Mouse (Mus musculus): Measurements from ENCODE around the gene Aoc1. TPM values are rescaled to one million over a fixed set of nuclear protein-coding genes. Genes with fewer than 3 reads are reported as not detected.

Aoc1 gene
- not detected in 2 replicates for total RNA-seq (2021)
- long read RNA-seq, result 0 reads

DNA sequence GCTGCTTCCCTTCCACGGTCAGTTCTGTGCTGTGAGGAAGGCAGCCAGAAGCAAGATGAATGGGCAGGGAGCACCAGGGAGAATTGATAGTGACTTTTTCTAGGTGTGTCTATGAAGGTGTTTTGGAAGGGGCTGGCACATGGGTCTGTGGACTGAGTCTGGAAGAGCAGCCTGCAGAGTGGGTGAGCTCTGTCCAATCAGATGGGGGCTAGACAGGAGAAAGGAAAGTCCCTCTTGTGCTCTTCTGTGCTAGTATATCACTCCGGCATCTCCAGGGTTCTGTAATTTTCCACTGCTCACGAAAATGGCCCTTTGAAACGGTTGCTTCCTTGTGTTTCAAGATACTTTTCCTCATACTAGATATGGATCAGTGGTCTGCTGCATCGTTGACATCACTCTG is at the start of gene Aoc1:
TSS of gene Aoc1 (plus strand) at position 301 of the 400 bp plus-strand sequence.
- no peak for DNase-seq

DNA sequence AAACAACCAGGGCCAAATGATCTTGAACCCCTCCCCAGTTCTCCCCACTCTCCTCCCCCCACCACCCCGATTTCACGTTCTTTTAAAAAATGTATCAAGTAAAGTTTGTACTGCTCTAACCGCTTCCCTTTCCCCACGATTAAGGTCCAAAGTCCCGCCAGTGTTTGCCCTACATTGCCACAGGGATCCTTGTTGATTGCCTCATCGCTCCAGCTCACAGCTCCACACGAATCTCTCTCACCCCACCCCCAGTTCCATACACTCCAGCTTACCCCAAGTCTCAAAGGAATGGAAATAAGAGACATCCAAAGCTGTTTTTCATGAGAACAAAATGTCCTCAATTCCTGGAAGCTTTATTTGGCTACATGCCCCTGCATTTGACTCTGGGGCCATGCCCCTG is 47.7 kb upstream of the Aoc1 start:
- no peak for DNase-seq

DNA sequence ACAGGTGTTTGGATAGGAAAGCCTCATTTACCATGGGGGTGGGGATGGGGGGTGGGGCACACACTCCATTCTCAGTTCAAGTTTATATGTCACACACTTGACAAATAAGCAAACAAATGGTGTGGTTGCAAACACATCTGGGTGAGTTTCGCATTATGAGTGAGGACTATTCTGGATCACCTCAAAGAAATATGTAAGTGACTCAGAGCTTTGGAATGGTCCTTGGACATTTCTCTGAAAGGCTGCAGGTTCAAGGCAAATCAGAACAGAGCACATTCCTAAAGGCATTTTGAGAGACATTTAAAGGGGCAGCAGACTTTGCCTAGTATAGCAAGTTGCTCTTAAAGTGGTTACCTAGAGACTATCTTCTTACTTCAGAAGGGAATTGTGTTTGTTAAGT is 43.7 kb upstream of the Aoc1 start:
- DNase-seq, result no peak

DNA sequence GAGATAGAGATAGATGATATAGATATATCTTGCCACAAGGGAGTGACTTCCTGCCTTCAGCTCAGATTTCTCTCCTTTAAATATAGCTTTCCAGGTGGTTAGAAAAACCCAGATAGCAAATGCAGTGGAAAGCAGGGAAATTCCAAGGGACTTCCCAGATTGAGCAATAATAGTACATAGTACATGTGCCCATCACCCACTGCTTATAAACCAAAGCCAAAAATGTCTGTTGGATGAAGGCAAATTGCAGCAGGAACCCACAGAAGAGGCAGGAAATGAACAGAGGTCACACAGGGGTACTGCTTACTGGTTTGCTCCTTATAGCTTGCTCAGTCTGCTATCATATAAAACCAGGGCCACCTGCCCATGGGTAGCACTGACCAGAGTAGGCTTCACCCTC is 43.0 kb upstream of the Aoc1 start:
- no peak for DNase-seq

DNA sequence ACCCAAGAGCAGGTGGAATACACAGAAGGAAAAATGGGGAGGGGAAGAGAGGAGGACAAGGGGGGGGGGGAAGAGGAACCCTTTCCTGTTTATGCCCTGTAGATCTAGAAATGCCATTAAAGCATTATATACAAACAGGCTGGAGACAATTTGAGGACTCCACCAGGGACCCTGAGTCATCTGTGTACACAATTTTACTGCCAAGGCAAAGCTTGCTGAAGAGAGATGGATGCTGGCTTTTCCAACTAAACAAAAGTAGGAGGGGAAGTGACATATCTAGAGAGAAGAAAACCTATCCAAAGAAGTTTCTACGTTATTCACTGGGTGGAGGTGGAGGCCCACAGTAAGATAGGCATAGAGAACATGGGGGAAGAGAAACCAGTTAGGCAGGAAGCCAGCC is 42.5 kb upstream of the Aoc1 start:
- no peak for DNase-seq

GRCm38 (mm10) chr6:48831141-48831540 is 41.6 kb upstream of the Aoc1 start:
- DNase-seq, result no peak

DNA sequence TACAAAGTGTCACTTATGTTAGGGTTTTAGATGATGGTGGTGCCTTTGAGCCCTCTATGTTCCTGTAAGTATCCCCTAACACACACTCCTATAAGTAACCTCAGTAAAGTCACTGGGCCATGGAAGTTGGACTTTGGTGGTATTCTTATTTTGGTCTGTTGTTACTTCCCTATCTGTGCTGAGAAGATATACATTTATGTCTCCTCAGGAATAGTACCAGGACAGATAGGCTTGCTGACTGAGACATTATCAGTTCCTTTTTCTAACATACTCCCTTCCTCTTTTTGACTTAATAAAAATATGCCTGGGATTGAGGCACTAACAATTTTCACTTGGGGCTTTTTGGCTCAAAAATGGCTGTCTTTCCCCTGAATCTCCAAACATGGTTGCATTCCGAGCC is 40.3 kb upstream of the Aoc1 start:
- DNase-seq, result no peak

DNA sequence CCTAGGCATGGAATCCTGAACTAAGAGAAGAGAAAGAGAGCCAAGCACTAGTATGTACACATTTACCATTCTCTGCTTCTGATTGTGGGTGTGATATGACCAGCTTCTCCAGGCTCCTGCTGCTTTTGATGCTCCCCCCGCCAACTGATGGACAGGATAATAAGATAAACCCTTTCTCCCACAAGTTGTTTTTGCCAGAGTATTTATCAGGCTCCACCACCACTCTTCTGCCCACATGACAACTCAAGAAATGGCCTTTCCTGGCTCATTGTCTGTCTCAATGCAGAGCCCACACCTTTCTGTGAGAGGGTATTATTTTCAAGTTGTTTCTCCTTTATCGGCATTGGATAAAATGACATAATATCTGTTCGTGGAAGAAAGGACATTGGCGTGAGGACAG is 39.2 kb upstream of the Aoc1 start:
- DNase-seq, result no peak

DNA sequence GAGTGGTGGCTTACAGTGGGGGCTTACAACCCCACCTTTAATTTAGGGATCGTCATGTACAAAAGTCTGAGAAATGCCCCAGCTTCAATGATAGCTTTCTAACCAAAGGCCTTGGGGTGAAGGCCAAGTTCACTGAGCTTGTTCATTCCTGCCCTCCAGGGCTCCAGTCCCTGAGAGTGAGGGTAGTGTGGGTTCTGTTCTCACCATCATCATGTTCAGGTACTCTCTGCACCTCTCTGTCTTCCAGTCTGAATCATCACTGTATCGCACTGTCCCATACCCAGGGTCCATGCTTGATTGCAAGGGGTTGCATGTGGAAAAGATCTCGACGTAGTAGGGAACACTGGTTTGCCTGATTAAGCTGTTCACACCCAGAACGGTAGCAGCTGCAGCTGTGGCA is 37.5 kb upstream of the Aoc1 start:
- DNase-seq, result no peak

- DNase-seq, result no peak
Observed at GRCm38 (mm10) chr6:48836146-48836545, 36.5 kb upstream of the Aoc1 start.

- no peak for DNase-seq
Observed at GRCm38 (mm10) chr6:48837516-48837915, 35.2 kb upstream of the Aoc1 start.

DNA sequence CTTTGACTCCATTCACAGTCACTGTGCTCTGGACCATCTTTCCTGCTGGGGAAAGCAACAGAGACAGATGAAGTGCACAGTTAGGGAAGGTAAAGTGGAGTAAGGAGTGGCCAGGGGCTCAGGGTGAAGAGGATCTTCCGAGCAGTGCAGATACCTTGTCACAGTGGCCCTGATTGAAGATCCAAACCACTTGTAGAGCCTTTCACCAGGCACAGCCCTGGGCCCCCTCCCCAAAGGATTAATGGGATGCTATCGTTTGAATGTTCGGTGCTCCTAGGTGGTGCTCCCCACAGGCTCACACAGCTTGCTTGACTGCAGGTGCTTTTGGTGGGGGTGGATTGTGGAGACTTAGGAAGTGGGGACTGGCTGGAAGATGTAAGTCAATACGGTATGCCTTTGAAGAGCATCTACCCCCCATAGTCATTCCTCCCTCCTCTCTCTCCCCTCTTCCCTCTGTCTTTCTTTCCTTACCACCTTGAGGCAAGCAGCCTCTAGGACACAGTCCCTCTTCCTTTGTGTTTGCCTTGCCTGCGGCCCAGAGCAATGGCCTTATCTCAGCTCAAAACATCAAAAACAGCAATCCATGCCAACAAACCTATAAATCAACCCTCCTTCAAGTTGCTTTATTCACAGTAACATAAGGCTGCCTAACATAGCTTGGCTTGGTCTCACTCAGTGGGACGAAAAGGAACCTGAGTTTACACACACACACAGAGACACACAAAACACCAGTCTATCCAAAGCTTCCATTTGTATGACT is 34.2 kb upstream of the Aoc1 start:
- no peak for DNase-seq

DNA sequence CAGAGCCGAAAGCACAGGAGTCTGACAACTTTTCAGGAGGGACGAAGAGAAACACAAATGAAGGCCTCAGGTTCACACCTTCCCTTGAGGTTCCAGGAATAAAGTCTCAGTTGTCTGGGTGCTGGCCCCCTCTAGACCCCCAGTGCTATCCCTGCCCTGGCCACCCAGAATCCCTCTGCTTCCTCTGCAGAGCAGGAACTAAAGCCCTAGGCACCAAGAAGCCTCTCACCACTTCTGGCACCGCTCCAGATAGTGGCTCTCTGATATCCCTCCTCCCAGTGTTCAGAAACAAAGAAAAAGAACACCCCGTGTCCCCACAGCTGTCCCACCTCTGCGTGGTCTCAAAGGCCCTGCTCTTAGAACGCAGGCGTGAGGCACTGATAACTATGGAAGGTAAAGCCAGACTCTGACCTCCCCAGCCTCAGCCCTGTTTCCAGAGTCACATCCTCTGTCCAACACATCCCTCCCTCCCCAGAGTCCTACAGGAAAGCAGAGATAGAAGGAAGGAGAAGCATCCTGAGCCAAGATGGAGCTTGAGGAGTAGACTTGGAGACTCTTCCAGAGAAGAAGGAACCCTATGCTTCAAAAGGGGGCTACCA is 32.2 kb upstream of the Aoc1 start, which contains the start of gene Tmem176a:
TSS of gene Tmem176a (plus strand) at position 549 of the 599 bp plus-strand sequence.
- DNase-seq, result peak; percentile 61

DNA sequence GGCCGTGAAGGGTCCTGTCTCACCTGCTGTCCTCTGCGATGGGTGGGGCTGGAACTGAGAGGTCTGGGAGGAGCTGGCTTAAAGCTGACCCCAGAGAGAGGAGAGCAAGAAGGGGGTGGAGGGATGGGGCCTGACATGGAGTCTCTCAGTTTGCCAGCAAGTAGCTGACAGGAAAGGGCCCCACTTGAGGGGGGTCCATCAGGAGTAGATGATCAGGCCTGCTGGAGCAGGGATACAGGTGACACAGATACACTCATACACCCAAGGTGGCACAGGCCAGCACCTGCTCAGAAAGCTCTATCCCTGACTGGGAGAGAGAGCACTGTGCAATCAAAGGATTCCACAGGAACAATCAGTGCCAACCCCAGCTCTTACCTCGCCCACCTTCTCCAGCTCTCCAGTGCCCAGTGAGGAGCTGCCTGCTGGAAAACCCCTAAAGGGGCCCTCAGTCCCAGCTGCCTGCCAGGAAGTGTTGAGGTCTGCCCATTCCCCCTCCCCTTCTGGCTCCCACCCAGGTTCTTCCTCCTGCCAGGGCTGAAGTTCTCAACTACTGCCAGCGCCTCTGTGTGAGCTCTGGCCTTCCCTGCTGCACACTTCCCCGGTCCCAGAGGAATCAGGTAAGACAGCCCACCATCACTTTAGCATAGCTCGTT is 31.6 kb upstream of the Aoc1 start, which contains the start of gene Tmem176b:
TSS of gene Tmem176b (minus strand) at position 524 of the 653 bp plus-strand sequence.
- DNase-seq, result peak; percentile 95

GRCm38 (mm10) chr6:48842111-48842842 is 30.4 kb upstream of the Aoc1 start:
- DNase-seq, result peak; percentile 70

DNA sequence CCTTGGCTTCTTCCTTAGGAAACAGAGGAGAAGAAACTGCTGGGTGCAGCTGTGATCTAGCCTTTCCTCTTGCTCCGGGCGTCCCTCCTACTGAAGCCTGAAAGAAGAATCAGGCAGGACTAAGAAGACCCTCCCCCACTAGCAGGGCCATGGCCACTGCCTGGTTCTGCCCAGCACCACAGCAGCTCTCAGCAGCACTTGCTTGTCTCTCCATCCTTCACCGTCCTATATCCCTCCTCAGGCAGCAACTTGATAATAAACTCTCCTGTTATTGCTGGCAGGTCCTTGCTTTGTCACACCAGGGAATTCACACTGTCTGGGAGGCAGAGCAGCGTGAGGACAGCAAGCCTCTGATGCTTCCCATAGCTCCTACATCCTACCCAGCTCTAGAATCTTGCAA is 27.6 kb upstream of the Aoc1 start:
- no peak for DNase-seq

DNA sequence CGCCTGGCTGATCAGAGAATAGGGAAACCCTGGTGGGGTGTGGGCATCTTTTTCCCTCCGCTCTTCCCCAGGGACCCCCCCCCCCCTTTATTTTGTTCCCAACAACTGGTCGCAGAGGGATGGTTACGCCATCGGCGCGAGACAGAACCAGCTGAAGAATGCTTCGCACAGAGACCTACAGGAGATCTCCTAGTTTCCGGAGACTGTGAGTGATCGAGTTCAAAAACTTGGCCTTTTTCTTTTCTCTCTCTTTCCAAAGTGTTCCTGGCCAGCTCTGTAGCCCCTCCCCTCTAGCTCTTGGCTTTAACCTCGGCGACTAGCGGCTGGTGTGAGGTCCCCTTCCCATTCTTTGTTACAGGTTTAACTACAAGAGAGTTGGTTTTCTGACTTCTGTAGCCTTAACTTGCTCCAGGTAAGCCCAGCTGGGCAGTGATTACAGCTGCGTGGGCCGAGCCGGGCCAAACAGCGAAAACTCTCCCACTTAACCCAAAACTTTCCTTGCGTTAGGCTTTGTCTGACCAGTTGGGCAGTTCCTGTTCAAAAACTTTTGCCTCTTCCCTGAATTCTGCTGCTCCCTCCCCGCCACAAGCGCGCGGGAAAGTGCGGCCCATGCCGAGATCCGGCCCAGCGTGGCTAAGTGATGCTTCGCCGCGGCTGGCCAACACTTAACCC is 20.7 kb upstream of the Aoc1 start:
- DNase-seq, result peak; percentile 43

DNA sequence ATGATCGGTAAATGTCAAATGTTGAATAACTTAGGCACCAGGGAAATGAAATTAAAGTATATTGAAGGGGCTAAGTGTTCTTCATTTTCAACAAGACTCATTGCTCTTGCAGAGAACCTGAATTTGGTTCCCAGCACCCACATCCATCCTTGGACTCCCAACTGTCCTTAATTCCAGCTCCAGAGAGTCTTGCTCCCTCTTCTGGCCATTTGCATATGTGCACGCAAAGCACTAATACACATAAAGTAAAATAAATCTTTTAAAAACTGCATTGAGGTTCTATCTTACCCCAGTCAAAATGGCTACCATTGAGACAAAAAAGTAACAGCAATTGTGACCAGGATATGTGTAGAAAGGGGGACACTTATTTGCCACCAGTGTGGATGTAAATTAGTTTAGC is 18.5 kb upstream of the Aoc1 start:
- no peak for DNase-seq

DNA sequence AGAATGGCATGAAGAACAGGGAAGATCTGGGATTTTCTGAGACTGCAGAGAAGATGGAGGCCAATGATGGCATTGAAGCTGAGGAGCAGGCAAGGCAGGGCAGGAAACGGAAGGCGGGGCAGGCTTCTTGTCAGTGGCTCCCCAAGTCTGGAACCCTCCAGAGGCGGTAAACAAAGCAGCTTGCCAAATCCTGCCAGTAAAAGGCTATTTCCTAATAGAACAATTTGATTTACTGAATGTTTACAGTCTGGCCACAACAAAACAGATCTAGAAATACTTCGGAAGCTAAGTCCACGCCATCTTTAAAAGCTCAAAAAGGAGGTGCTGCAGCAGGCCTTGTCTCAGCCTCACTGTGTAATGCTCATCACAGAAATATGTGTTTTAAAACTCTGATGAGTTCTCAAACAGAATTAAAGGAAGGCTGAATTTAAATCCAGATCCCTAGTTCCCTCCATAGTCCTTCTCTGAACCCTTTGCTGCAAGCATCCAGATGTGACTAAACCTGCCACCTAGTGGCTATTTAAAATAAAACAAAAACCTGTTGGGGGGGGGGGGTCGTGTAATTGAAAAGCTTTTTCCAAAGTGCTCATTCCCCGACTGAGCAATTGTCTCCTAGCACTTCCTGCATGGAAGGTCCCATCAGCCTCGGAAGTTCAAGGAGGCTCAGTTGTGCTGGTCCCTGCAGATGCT is 14.9 kb upstream of the Aoc1 start:
- no peak for DNase-seq

- peak; percentile 76 for DNase-seq
Observed at GRCm38 (mm10) chr6:48860130-48860815, 12.4 kb upstream of the Aoc1 start.

DNA sequence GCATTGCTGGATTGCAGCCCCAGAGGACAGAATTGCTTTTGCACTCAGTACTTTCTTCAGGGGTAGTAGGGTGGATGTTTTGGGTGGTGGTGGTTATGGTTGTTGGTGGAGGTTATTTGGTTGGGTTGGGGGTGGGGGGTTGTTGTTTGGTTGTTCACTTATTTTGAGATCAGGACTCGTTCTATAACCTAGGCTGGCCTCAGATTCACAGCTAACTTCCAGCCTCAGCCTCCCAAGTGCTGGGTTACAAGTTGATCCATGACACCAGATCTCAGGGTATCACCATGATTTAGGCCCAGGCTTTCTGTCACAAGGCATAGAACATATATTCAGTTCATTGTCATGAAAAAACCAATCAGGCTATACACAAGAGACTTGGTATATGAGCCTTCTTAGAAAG is 11.8 kb upstream of the Aoc1 start:
- DNase-seq, result no peak

All from adrenal gland, postnatal 25 days (tissue).